Mouse (Mus musculus): ENCODE results near the gene Gm49373. TPM values are rescaled to one million over a fixed set of nuclear protein-coding genes. Genes with fewer than 3 reads are reported as not detected.

Gm49373 gene
- polyA plus RNA-seq, 1 experiment from 2014 or later: 1.4 TPM

GRCm38 (mm10) chr9:21014691-21015570 is 58.0 kb downstream of the Gm49373 start:
- no peak overlapping the region for H3K27ac ChIP-seq (ENCODE audit: low read length)
- H3K4me2 ChIP-seq (ENCODE audit: low read length): peak overlapping the region; percentile 33
- no peaks in the 10 kb centered on the region for H3K9me3 ChIP-seq (ENCODE audit: control insufficient read depth, low read length)
- ATAC-seq: no peak
- peaks cover 5% of the 10 kb centered on the region; the same call in 1 of the 2 replicates for H3K4me1 ChIP-seq (replicated peaks; ENCODE audit: control insufficient read depth, insufficient read depth, low read length)
- H3K27me3 ChIP-seq (replicated peaks; ENCODE audit: control insufficient read depth, insufficient read depth, low read length): peaks cover 32% of the 10 kb centered on the region
- H3K9ac ChIP-seq (replicated peaks; ENCODE audit: low read depth, low read length): no peak overlapping the region
- H3K36me3 ChIP-seq (ENCODE audit: control insufficient read depth, insufficient read depth): no peaks in the 10 kb centered on the region
- H3K4me3 ChIP-seq (replicated peaks; ENCODE audit: low read length): no peak overlapping the region; the same call in 1 of the 2 replicates
- WGBS: 5% methylated on average over 29 of the region's 29 CpGs

MicroRNA genes within 50 kb of the gene (microRNA counts, 519-probe panel; counts per million panel counts)
- 2,894 counts per million, percentile 75 among the panel's probes with 10 or more counts for microRNA mmu-miR-1900

Small RNA genes within 50 kb of the gene (microRNA-seq; reads per million reads assigned to microRNA genes)
- gene Mir1900 (not detected), gene Mir7082 (not detected)

Other genes with a start within 250 kb of the Gm49373 start
- 4.6 and 8.8 TPM in 2 replicates for gene A230050P20Rik, start 204.5 kb downstream of the Gm49373 start, polyA plus RNA-seq (2015; fragmentation: Nextera tagmentation; extraction: Ambion mirVana)
- gene Angptl6, start 193.4 kb downstream of the Gm49373 start, polyA plus RNA-seq (2015; fragmentation: Nextera tagmentation; extraction: Ambion mirVana): 16.6 and 20.2 TPM in 2 replicates
- 59.6 and 60.4 TPM in 2 replicates for gene Ppan, start 184.9 kb downstream of the Gm49373 start, polyA plus RNA-seq (2015; fragmentation: Nextera tagmentation; extraction: Ambion mirVana)
- gene Eif3g, start 174.5 kb downstream of the Gm49373 start, polyA plus RNA-seq (2015; fragmentation: Nextera tagmentation; extraction: Ambion mirVana): 260 and 268 TPM in 2 replicates
- gene Dnmt1, start 113.2 kb downstream of the Gm49373 start, polyA plus RNA-seq (2015; fragmentation: Nextera tagmentation; extraction: Ambion mirVana): 85.3 and 88.9 TPM in 2 replicates
- 7.5 and 7.7 TPM in 2 replicates for gene S1pr2, start 96.3 kb downstream of the Gm49373 start, polyA plus RNA-seq (2015; fragmentation: Nextera tagmentation; extraction: Ambion mirVana)
- 109 and 113 TPM in 2 replicates for gene Mrpl4, start 70.4 kb downstream of the Gm49373 start, polyA plus RNA-seq (2015; fragmentation: Nextera tagmentation; extraction: Ambion mirVana)
- gene Icam1, start 57.1 kb downstream of the Gm49373 start, polyA plus RNA-seq (2015; fragmentation: Nextera tagmentation; extraction: Ambion mirVana): 3.3 and 4.5 TPM in 2 replicates
- gene Icam4, start 43.7 kb downstream of the Gm49373 start, polyA plus RNA-seq (2015; fragmentation: Nextera tagmentation; extraction: Ambion mirVana): not detected in 2 replicates
- 2.3 and 2.4 TPM in 2 replicates for gene Icam5, start 41.0 kb downstream of the Gm49373 start, polyA plus RNA-seq (2015; fragmentation: Nextera tagmentation; extraction: Ambion mirVana)
- 0.25 and 1.7 TPM in 2 replicates for gene Zglp1, start 6.0 kb downstream of the Gm49373 start, polyA plus RNA-seq (2015; fragmentation: Nextera tagmentation; extraction: Ambion mirVana)
- gene Fdx1l, start 518 bp upstream of the Gm49373 start, polyA plus RNA-seq (2015; fragmentation: Nextera tagmentation; extraction: Ambion mirVana): 49.7 and 60.5 TPM in 2 replicates
- gene Gm38431, start 18.9 kb upstream of the Gm49373 start, polyA plus RNA-seq (2015; fragmentation: Nextera tagmentation; extraction: Ambion mirVana): 1.6 and 1.9 TPM in 2 replicates
- gene Raver1, start 18.9 kb upstream of the Gm49373 start, polyA plus RNA-seq (2015; fragmentation: Nextera tagmentation; extraction: Ambion mirVana): 37.4 and 38.8 TPM in 2 replicates
- gene Tyk2, start 58.1 kb upstream of the Gm49373 start, polyA plus RNA-seq (2015; fragmentation: Nextera tagmentation; extraction: Ambion mirVana): 10.4 and 13.7 TPM in 2 replicates
- 213 and 234 TPM in 2 replicates for gene Cdc37, start 76.9 kb upstream of the Gm49373 start, polyA plus RNA-seq (2015; fragmentation: Nextera tagmentation; extraction: Ambion mirVana)
- 24.9 and 32.0 TPM in 2 replicates for gene Pde4a, start 92.6 kb upstream of the Gm49373 start, polyA plus RNA-seq (2015; fragmentation: Nextera tagmentation; extraction: Ambion mirVana)
- 74.2 and 78.5 TPM in 2 replicates for gene Keap1, start 166.3 kb upstream of the Gm49373 start, polyA plus RNA-seq (2015; fragmentation: Nextera tagmentation; extraction: Ambion mirVana)
- 2.6 and 2.8 TPM in 2 replicates for gene S1pr5, start 175.3 kb upstream of the Gm49373 start, polyA plus RNA-seq (2015; fragmentation: Nextera tagmentation; extraction: Ambion mirVana)
- 47.6 and 51.8 TPM in 2 replicates for gene Atg4d, start 192.2 kb upstream of the Gm49373 start, polyA plus RNA-seq (2015; fragmentation: Nextera tagmentation; extraction: Ambion mirVana)
- 18.3 and 20.1 TPM in 2 replicates for gene Kri1, start 214.9 kb upstream of the Gm49373 start, polyA plus RNA-seq (2015; fragmentation: Nextera tagmentation; extraction: Ambion mirVana)
- 85.1 and 97.7 TPM in 2 replicates for gene Cdkn2d, start 218.3 kb upstream of the Gm49373 start, polyA plus RNA-seq (2015; fragmentation: Nextera tagmentation; extraction: Ambion mirVana)
- 1.8 and 2.9 TPM in 2 replicates for gene Ap1m2, start 239.2 kb upstream of the Gm49373 start, polyA plus RNA-seq (2015; fragmentation: Nextera tagmentation; extraction: Ambion mirVana)
- gene Slc44a2, start 247.6 kb upstream of the Gm49373 start, polyA plus RNA-seq (2015; fragmentation: Nextera tagmentation; extraction: Ambion mirVana): 86.2 and 88.7 TPM in 2 replicates